Mouse (Mus musculus) embryonic fibroblast, embryonic 13.5 days (primary cell): ENCODE data around the gene Cnnm4.

Experiments
- CTCF ChIP-seq: IDR thresholded peaks from 2 replicates; pipeline ENCODE4 v1.5.1; 2011; ENCODE audit warnings: mild to moderate bottlenecking, control low read depth, low read length, moderate library complexity, borderline replicate concordance; ENCODE audit not compliant: insufficient read depth
- POLR2A ChIP-seq: IDR thresholded peaks from 2 replicates; pipeline ENCODE4 v1.6.1; 2011; ENCODE audit warnings: low read depth, mild to moderate bottlenecking, control low read depth, low read length, moderate library complexity

DNA sequence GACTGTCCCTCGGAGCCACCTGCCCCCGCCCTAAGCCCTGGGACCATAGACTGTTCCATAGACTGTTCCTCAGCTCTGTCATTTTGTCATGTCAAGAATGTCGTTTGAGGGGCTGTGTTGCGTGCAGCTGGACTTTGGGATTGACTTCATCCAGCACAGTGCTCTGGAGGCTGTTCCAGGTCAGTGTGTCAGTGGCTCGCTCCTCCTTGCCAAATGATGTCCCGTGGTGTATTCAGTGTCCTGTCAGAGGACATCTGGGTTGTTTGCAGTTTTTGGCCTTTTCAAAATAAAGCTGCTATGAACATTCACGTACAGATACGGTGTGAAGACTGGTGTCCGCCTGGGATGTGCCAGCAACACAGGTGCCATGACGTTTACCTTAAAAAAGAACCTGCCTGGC is 55.5 kb downstream of the Cnnm4 start:
- TF ChIP-seq CTCF = no peak
- no peak for TF ChIP-seq POLR2A
